Mouse (Mus musculus) cortical plate, adult 2 months (tissue): Measurements from ENCODE around the gene Dmap1. TPM values are rescaled to one million over a fixed set of nuclear protein-coding genes. Genes with fewer than 3 reads are reported as not detected.

ENCODE experiments used
- H3K27ac ChIP-seq: fragments of 200-500 bp; 2 replicates; pipeline ENCODE4 v1.5.1; 2012; ENCODE audit warnings: low read length, control low read depth, inconsistent platforms; ENCODE audit not compliant: insufficient read depth
- H3K4me1 ChIP-seq: fragments of 200-500 bp; 2 replicates; pipeline ENCODE4 v1.6.1; 2011; ENCODE audit warnings: low read length; ENCODE audit not compliant: control insufficient read depth, insufficient read depth
- H3K4me3 ChIP-seq: fragments of 200-500 bp; 2 replicates; pipeline ENCODE4 v1.5.1; 2011; ENCODE audit warnings: mild to moderate bottlenecking, low read length, control low read depth; ENCODE audit not compliant: insufficient read depth
- CTCF ChIP-seq: fragments of 200-500 bp; IDR thresholded peaks from 2 replicates; pipeline ENCODE4 v1.5.1; 2011; ENCODE audit warnings: mild to moderate bottlenecking, control low read depth, low read length; ENCODE audit not compliant: insufficient read depth; ENCODE audit errors: extremely low read depth
- POLR2A ChIP-seq: fragments of 200-500 bp; IDR thresholded peaks from 2 replicates; pipeline ENCODE4 v1.6.1; 2011; ENCODE audit warnings: mild to moderate bottlenecking, low read length, control low read depth; ENCODE audit not compliant: insufficient read depth; ENCODE audit errors: extremely low read depth
- polyA plus RNA-seq: library from polyadenylated mRNA; depleted of rRNA; stranded (reverse); fragments of >200 nt; gene quantifications from 2 replicates; pipeline ENCODE4 v1.2.3, GENCODE M21; 2012

Dmap1 gene
- polyA plus RNA-seq, 1 experiment: 48.0 TPM

- TF ChIP-seq POLR2A: no peak
- TF ChIP-seq CTCF: no peak
- H3K4me3 ChIP-seq: peak overlapping the region; percentile 97; the same call in 1 of the 2 replicates
- H3K4me1 ChIP-seq: no peaks in the 10 kb centered on the region
- no peak overlapping the region for H3K27ac ChIP-seq
These were observed 1.1 kb downstream of the Dmap1 start for GRCm38 (mm10) chr4:117680963-117681362.

- Histone ChIP-seq H3K4me3 (no peak overlapping the region), H3K4me1 (no peaks in the 10 kb centered on the region), H3K27ac (no peak overlapping the region)
- TF ChIP-seq POLR2A: no peak
- peak; percentile 97 for TF ChIP-seq CTCF
These were observed 5.2 kb downstream of the Dmap1 start for GRCm38 (mm10) chr4:117676903-117677302.

- H3K27ac ChIP-seq: no peak overlapping the region
- H3K4me1 ChIP-seq: no peaks in the 10 kb centered on the region
- no peak overlapping the region for H3K4me3 ChIP-seq
- TF ChIP-seq CTCF (no peak), POLR2A (no peak)
These were observed 8.2 kb downstream of the Dmap1 start for GRCm38 (mm10) chr4:117673901-117674300.

GRCm38 (mm10) chr4:117672042-117672441 is 10.0 kb downstream of the Dmap1 start:
- no peaks in the 10 kb centered on the region for H3K4me1 ChIP-seq
- no peak overlapping the region for H3K27ac ChIP-seq
- no peak overlapping the region for H3K4me3 ChIP-seq
- TF ChIP-seq CTCF (no peak), POLR2A (no peak)

DNA sequence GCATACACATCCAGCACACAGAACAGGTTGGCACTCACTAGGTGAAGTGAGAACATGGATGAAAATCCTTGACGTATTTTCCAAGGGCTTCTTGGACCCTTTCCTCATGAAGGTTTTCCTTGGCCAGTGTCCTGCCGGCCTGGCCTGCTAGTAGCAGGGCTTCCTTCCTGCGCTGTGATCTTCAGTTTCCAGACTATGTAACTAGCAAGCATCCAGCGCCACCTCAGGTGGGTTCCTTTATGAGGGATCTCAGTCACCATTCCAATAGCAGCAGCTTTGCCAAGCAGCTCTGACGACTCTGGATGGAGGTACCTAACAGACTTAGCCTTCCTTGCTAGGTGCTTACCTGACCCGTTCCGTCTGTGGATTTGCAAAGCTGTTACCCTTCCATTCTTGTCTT is 12.2 kb downstream of the Dmap1 start:
- TF ChIP-seq CTCF (no peak), POLR2A (no peak)

GRCm38 (mm10) chr4:117666054-117666453 is 16.0 kb downstream of the Dmap1 start:
- H3K4me3 ChIP-seq: no peak overlapping the region
- no peaks in the 10 kb centered on the region for H3K4me1 ChIP-seq
- TF ChIP-seq POLR2A (no peak), CTCF (no peak)
- no peak overlapping the region for H3K27ac ChIP-seq

More for the DNA sequence above, 12.2 kb downstream of the Dmap1 start:
- H3K27ac ChIP-seq: no peak overlapping the region
- no peaks in the 10 kb centered on the region for H3K4me1 ChIP-seq
- H3K4me3 ChIP-seq: no peak overlapping the region

DNA sequence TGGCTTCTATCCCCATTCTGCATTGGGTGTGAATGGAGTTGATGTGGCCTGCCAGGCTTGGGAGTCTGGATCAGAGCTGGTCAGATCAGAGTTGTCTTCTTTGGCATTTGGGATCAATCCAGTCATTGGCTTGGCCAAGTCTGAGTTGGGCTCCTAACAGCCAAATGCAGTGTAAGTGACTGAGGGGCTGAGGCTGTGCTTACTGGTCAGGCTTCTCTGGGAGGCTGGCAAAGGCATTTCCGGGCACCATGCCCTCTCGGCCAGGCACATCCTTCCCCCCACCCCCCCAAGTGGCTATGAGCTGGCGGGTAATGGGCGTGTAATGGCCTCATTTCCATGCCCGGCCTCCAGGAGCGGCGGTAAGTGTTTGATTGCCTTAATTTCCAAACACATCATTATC is 16.5 kb downstream of the Dmap1 start:
- H3K4me3 ChIP-seq: no peak overlapping the region
- no peaks in the 10 kb centered on the region for H3K4me1 ChIP-seq
- TF ChIP-seq POLR2A (no peak), CTCF (no peak)
- H3K27ac ChIP-seq: no peak overlapping the region

GRCm38 (mm10) chr4:117664411-117665137 is 17.5 kb downstream of the Dmap1 start:
- Histone ChIP-seq H3K4me1 (no peaks in the 10 kb centered on the region), H3K4me3 (no peak overlapping the region), H3K27ac (no peak overlapping the region)
- TF ChIP-seq POLR2A: no peak

DNA sequence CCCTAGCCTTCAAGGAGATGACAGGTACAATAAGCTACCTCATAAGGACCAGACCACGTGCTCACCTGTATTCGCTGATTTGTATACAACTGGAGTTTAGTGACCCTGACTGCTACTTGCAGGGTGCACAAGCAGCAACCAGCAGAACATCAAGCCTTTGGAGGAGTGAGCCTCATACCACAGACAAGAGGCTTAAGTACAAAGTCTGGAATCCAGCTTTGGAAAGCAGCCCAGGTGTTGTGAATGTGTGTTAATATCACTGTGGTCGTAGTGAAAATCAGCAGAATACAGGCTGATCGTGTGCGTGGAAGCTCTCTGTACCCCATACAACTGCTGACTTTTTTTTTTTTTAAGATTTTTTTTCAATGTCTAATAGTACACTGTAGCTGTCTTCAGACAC is 22.1 kb downstream of the Dmap1 start:
- TF ChIP-seq CTCF (no peak), POLR2A (no peak)
- no peak overlapping the region for H3K27ac ChIP-seq
- H3K4me3 ChIP-seq: no peak overlapping the region
- no peaks in the 10 kb centered on the region for H3K4me1 ChIP-seq
